Mouse (Mus musculus) olfactory bulb, adult 2 months (tissue): ENCODE measurements around the gene Arhgef3.

ENCODE experiments used
- CTCF ChIP-seq: fragments of 200-500 bp; IDR thresholded peaks from 2 replicates; pipeline ENCODE4 v1.5.1; 2012; ENCODE audit warnings: low read depth, mild to moderate bottlenecking, low read length, moderate library complexity; ENCODE audit not compliant: insufficient read depth
- POLR2A ChIP-seq: fragments of 200-500 bp; IDR thresholded peaks from 2 replicates; pipeline ENCODE4 v1.6.1; 2012; ENCODE audit warnings: mild to moderate bottlenecking, low read depth, low read length, moderate library complexity; ENCODE audit not compliant: insufficient read depth

DNA sequence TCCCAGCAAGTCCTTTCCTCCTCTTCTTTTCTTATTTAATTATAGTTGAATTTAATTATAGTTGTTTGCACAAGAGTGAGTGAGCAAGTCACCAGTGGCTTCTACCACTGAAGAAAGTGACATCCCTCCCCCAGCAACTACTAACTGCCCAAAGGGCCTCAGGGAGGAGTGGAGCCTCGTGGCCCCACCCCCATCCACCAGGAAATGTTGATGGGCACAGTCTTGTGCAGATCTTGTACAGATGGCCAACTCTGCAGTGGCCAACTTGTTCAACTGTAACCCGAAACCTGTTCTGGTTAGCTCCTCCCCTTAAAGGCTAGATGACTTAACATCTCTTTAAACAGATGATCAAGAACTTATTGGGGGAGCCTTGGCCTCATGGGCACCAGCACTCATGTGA is 275.0 kb downstream of the Arhgef3 start:
- TF ChIP-seq CTCF, result no peak
- TF ChIP-seq POLR2A, result no peak
